Mouse (Mus musculus) frontal cortex, postnatal 14 days (tissue): ENCODE measurements around the gene Acot6.

Source experiments
- DNase-seq, 2 experiments: peaks; one replicate each; pipeline ENCODE4 v3.0.0; 2022; ENCODE audit warnings: low spot score in 2 of 2

The Acot6 gene

GRCm38 (mm10) chr12:84152352-84153190 lies 52.1 kb downstream of the Acot6 start:
- DNase-seq = no peak

- DNase-seq = no peak
Observed at GRCm38 (mm10) chr12:84153414-84153813, 53.0 kb downstream of the Acot6 start.

- DNase-seq = no peak
Observed at GRCm38 (mm10) chr12:84154786-84155522, 54.5 kb downstream of the Acot6 start.

- DNase-seq = no peak
Observed at GRCm38 (mm10) chr12:84155523-84155871, 55.0 kb downstream of the Acot6 start.

GRCm38 (mm10) chr12:84156210-84156609 lies 55.8 kb downstream of the Acot6 start:
- no peak for DNase-seq

GRCm38 (mm10) chr12:84158156-84158555 lies 57.7 kb downstream of the Acot6 start:
- DNase-seq = no peak

GRCm38 (mm10) chr12:84160491-84160890 lies 60.0 kb downstream of the Acot6 start:
- DNase-seq = no peak
